Mouse (Mus musculus) bone marrow macrophage, adult 2 months (primary cell): Measurements from ENCODE around the gene Gm20388. TPM values are rescaled to one million over a fixed set of nuclear protein-coding genes. Genes with fewer than 3 reads are reported as not detected.

ENCODE experiments used
- H3K27ac ChIP-seq: 2 replicates; pipeline ENCODE4 v1.5.1; 2012; ENCODE audit warnings: low read depth, low read length; ENCODE audit not compliant: insufficient read depth
- H3K4me1 ChIP-seq: 2 replicates; pipeline ENCODE4 v1.6.1; 2012; ENCODE audit warnings: low read length; ENCODE audit not compliant: control insufficient read depth, insufficient read depth
- H3K4me3 ChIP-seq: 2 replicates; pipeline ENCODE4 v1.5.1; 2012; ENCODE audit warnings: mild to moderate bottlenecking, low read length, moderate library complexity; ENCODE audit not compliant: insufficient read depth
- CTCF ChIP-seq: IDR thresholded peaks from 2 replicates; pipeline ENCODE4 v1.5.1; 2012; ENCODE audit warnings: low read depth, mild to moderate bottlenecking, low read length, moderate library complexity
- POLR2A ChIP-seq: IDR thresholded peaks from 2 replicates; pipeline ENCODE4 v1.6.1; 2012; ENCODE audit warnings: mild to moderate bottlenecking, low read depth, low read length, borderline replicate concordance
- polyA plus RNA-seq: library from polyadenylated mRNA; stranded (reverse); fragments of >200 nt; gene quantifications from 2 replicates; pipeline ENCODE4 v1.2.4, GENCODE M21; 2012; ENCODE audit not compliant: missing spikeins, insufficient read depth, insufficient read length

Gene Gm20388
- polyA plus RNA-seq, 1 experiment, result 32.7 TPM

GRCm38 (mm10) chr8:121602860-121603259, 1692.2 kb downstream of the Gm20388 start:
- peak; percentile 81 for TF ChIP-seq CTCF
- no peak for TF ChIP-seq POLR2A

GRCm38 (mm10) chr8:121603801-121604200, 1693.2 kb downstream of the Gm20388 start:
- no peak overlapping the region for H3K4me3 ChIP-seq
- H3K27ac ChIP-seq, result no peak overlapping the region
- H3K4me1 ChIP-seq, result no peaks in the 10 kb centered on the region
- TF ChIP-seq CTCF (no peak), POLR2A (no peak)

More at GRCm38 (mm10) chr8:121602860-121603259, 1692.2 kb downstream of the Gm20388 start:
- Histone ChIP-seq H3K27ac (no peak overlapping the region), H3K4me1 (no peaks in the 10 kb centered on the region), H3K4me3 (no peak overlapping the region)

- Histone ChIP-seq H3K4me1 (no peaks in the 10 kb centered on the region), H3K4me3 (no peak overlapping the region), H3K27ac (no peak overlapping the region)
- TF ChIP-seq POLR2A (no peak), CTCF (peak; percentile 31; the same call in 1 of the 2 replicates)
These were observed 1697.0 kb downstream of the Gm20388 start for GRCm38 (mm10) chr8:121607661-121608060.

GRCm38 (mm10) chr8:121609251-121609650, 1698.6 kb downstream of the Gm20388 start:
- Histone ChIP-seq H3K4me3 (no peak overlapping the region), H3K4me1 (peaks cover 10% of the 10 kb centered on the region), H3K27ac (no peak overlapping the region)
- TF ChIP-seq POLR2A (no peak), CTCF (no peak)

DNA sequence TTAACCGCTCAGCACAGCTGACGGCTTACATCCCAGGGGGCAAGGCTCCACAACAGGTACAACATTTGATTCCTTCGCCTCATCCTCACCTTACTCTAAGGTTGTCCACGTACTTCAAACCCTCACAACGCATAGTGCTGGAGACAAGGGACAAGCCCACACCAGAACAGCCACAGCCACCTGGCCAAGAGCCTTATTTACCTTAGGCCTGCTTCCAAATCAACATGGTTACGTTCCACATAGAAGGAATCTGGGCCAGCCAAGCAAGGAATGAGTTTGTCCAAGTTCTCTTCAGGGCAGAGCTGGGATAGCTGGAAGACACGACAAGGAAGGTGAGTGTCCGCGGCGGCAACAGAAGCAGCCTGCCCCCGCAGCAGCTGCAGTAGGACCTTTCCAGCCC, 1699.3 kb downstream of the Gm20388 start:
- Histone ChIP-seq H3K4me1 (peaks cover 10% of the 10 kb centered on the region), H3K4me3 (no peak overlapping the region), H3K27ac (no peak overlapping the region)
- TF ChIP-seq POLR2A (no peak), CTCF (no peak)

GRCm38 (mm10) chr8:121613419-121613818, 1702.8 kb downstream of the Gm20388 start:
- no peak overlapping the region for H3K27ac ChIP-seq
- peaks cover 15% of the 10 kb centered on the region for H3K4me1 ChIP-seq
- no peak overlapping the region for H3K4me3 ChIP-seq
- no peak for TF ChIP-seq POLR2A
- no peak for TF ChIP-seq CTCF

GRCm38 (mm10) chr8:121619401-121619995, 1708.9 kb downstream of the Gm20388 start:
- TF ChIP-seq POLR2A, result no peak
- no peak for TF ChIP-seq CTCF
- H3K27ac ChIP-seq, result no peak overlapping the region
- peaks cover 44% of the 10 kb centered on the region for H3K4me1 ChIP-seq
- H3K4me3 ChIP-seq, result no peak overlapping the region

DNA sequence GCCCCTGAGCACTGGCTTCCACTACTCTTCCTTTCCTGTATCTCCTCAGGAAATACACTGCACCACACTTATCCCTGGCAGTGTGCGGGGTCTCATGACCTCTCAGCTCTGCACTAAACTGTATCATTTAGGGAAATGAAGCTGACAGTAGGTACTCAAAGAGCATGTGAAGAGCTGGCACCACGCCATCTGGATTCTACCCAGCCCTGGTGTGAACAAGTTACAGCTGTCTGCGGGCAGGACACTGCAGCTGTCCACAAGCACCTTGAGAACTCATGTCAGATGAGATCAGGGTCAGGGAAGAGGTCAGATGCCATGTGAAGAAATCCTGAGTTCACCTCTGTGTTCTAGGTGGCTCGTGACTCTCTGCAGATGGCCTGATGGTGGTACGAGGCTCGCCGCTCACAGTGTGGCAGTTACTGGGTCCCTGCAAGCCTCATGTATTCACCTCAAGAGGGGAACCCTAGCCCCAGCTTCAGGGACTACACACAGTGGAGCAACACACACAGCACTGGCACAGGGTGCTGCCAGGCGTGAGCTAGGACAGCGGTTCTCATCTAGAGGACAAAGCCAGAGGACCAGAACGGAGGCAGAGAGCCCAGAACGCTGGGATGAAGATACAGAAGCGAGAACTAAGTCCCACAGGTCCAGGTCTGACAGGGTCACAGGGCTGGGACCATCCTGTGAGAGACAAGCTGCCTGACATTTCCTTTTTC, 1710.3 kb downstream of the Gm20388 start:
- H3K4me1 ChIP-seq, result peaks cover 44% of the 10 kb centered on the region
- no peak overlapping the region for H3K4me3 ChIP-seq
- no peak for TF ChIP-seq CTCF
- no peak for TF ChIP-seq POLR2A
- H3K27ac ChIP-seq, result no peak overlapping the region

DNA sequence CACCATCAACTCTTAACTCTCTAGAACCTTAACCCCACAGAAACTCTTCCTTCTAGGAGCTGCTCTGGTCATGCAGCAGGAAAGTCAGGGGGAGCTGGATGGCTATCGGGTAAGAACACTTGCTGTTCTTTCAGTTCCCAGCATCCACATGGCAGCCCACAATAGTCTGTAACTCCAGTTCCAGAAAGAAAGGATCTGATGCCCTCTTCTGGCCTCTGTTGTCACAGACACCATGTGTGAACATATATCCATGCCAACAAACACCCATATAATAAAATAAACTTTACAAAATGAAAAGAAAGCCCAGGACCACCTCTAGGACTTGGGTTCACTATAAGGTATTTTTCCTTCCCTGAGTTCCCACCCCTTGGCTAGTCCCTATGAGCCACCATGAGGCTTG, 1711.2 kb downstream of the Gm20388 start:
- H3K4me1 ChIP-seq, result peaks cover 44% of the 10 kb centered on the region
- TF ChIP-seq POLR2A, result no peak
- TF ChIP-seq CTCF, result no peak
- H3K4me3 ChIP-seq, result no peak overlapping the region
- H3K27ac ChIP-seq, result no peak overlapping the region

GRCm38 (mm10) chr8:121623043-121623442, 1712.4 kb downstream of the Gm20388 start:
- Histone ChIP-seq H3K27ac (no peak overlapping the region), H3K4me1 (peaks cover 46% of the 10 kb centered on the region), H3K4me3 (no peak overlapping the region)
- TF ChIP-seq CTCF (no peak), POLR2A (no peak)
